Mouse (Mus musculus) neural tube, embryonic 13.5 days (tissue): ENCODE data around the gene Cerkl. TPM values are rescaled to one million over a fixed set of nuclear protein-coding genes. Genes with fewer than 3 reads are reported as not detected.

Source experiments
- ATAC-seq: fragments of 200-750 bp; cut with Nextera tagmentation; 2 replicates; pipeline ENCODE4 v1.8.0; 2017; ENCODE audit warnings: low read depth, mild to moderate bottlenecking, moderate TSS enrichment, moderate library complexity
- H3K27ac ChIP-seq: fragments of 300-500 bp; sonication (generic); replicated peaks from 2 replicates; pipeline ENCODE4 v1.5.1; 2015; ENCODE audit warnings: moderate library complexity, mild to moderate bottlenecking, inconsistent platforms
- H3K27me3 ChIP-seq: fragments of 300-500 bp; sonication (generic); 2 replicates; pipeline ENCODE4 v1.6.1; 2015; ENCODE audit warnings: mild to moderate bottlenecking, inconsistent platforms
- H3K36me3 ChIP-seq: fragments of 300-500 bp; sonication (generic); 2 replicates; pipeline ENCODE4 v1.6.1; 2015; ENCODE audit warnings: mild to moderate bottlenecking, inconsistent platforms
- H3K4me1 ChIP-seq: fragments of 300-500 bp; sonication (generic); replicated peaks from 2 replicates; pipeline ENCODE4 v1.6.1; 2015; ENCODE audit warnings: inconsistent platforms
- H3K4me2 ChIP-seq: fragments of 300-500 bp; sonication (generic); 2 replicates; pipeline ENCODE4 v1.6.1; 2015; ENCODE audit warnings: inconsistent platforms, mild to moderate bottlenecking, moderate library complexity
- H3K4me3 ChIP-seq: fragments of 300-500 bp; sonication (generic); 2 replicates; pipeline ENCODE4 v1.5.1; 2015; ENCODE audit warnings: mild to moderate bottlenecking, inconsistent platforms
- H3K9ac ChIP-seq: fragments of 300-500 bp; sonication (generic); 2 replicates; pipeline ENCODE4 v1.6.1; 2015; ENCODE audit warnings: moderate library complexity, mild to moderate bottlenecking, inconsistent platforms
- H3K9me3 ChIP-seq: fragments of 300-500 bp; sonication (generic); 2 replicates; pipeline ENCODE4 v1.6.1; 2016; ENCODE audit warnings: inconsistent platforms
- WGBS: fragments of 180-500 bp; shearing (Covaris S2); methylation state at CpG from one replicate; pipeline ENCODE4 v1.1.7; 2015; 5-methylcytosine and 5-hydroxymethylcytosine counted together
- polyA plus RNA-seq: library from polyadenylated mRNA; unstranded; fragments of >200 nt; fragmentation: Nextera tagmentation; extraction: Ambion mirVana; gene quantifications from 2 replicates; pipeline ENCODE4 v1.2.1, GENCODE M21; 2015

Gene Cerkl
- polyA plus RNA-seq, 1 experiment from 2014 or later = 2.3 TPM

DNA sequence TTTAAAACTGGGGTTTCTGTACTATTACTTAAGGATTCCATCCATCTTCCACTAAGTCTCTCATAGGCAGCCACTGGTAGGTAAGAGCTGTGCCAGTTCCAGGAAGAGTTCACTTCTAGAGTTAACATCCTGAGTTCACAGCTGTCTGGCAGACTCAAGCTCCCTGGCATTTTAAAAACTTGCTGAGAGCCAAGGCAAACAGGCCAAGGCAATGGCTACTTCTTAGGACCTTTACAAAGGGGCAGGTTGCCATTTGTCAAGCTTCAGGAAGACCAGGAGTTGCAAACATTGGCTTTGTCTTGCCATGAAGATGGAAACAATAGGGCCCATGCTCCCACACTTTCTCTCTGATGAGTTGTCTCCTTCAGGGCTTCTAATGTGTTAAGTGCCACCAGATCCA is 26.5 kb downstream of the Cerkl start:
- Histone ChIP-seq H3K9me3 (0 out of 2 replicates have a peak, but pooled peaks cover 3% of the 10 kb centered on the region), H3K4me3 (no peak overlapping the region), H3K27me3 (peaks cover 32% of the 10 kb centered on the region), H3K36me3 (no peaks in the 10 kb centered on the region), H3K27ac (no peak overlapping the region), H3K4me2 (no peak overlapping the region), H3K9ac (no peak overlapping the region), H3K4me1 (peaks cover 14% of the 10 kb centered on the region)
- no peak for ATAC-seq

DNA sequence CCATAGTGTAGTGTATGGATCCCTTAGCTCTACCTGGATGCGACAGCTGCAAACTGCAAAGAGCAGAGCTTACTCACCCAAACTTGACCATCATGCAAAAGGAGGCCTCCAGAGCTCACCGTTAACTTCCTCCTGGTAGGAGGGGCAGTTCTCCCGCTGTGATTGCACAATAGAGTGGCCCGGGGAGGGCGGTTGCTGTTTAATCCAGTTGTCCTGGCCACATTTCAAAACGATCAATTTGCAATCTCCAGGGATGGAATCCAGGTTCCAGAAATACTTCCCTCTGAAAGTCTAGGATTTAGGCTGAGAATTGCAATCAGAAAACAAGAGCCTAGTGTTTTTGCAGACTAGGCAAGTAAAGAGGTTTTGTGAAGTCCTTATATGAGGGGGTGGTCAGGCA is 26.9 kb downstream of the Cerkl start:
- H3K9me3 ChIP-seq = 0 out of 2 replicates have a peak, but pooled peaks cover 3% of the 10 kb centered on the region
- H3K4me1 ChIP-seq = peaks cover 14% of the 10 kb centered on the region
- H3K36me3 ChIP-seq = no peaks in the 10 kb centered on the region
- H3K27me3 ChIP-seq = peaks cover 32% of the 10 kb centered on the region
- no peak overlapping the region for H3K9ac ChIP-seq
- H3K4me3 ChIP-seq = no peak overlapping the region
- no peak for ATAC-seq
- no peak overlapping the region for H3K27ac ChIP-seq
- 1% methylated on average over 6 of the region's 6 CpGs for WGBS
- no peak overlapping the region for H3K4me2 ChIP-seq

DNA sequence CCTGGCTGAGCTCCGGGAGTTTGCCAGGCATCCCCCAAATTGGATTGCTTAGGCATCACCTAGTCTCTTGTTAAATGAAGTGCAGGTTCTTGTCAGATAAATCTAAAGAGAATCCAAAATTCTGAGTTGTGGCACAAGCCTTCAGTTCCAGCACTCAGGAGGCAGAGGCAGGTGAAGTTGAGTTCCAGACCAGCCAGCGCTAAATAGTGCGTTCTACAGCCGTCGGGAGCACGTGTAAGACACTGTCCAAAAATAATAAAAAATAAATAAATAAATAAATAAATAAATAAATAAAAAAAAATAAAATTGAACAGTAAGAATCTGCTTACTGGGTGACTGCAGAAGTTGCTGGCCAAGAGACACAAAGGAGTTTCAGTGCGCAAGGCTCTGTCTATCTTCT is 27.5 kb downstream of the Cerkl start:
- Histone ChIP-seq H3K4me3 (peak overlapping the region; percentile 43), H3K4me1 (peaks cover 14% of the 10 kb centered on the region), H3K9me3 (0 out of 2 replicates have a peak, but pooled peaks cover 3% of the 10 kb centered on the region), H3K4me2 (peak overlapping the region; percentile 77), H3K36me3 (no peaks in the 10 kb centered on the region), H3K27me3 (peaks cover 32% of the 10 kb centered on the region), H3K9ac (peak overlapping the region; percentile 68; the same call in 1 of the 2 replicates), H3K27ac (no peak overlapping the region)
- WGBS = 14% methylated on average over 7 of the region's 7 CpGs
- ATAC-seq = no peak; the same call in 1 of the 2 replicates

DNA sequence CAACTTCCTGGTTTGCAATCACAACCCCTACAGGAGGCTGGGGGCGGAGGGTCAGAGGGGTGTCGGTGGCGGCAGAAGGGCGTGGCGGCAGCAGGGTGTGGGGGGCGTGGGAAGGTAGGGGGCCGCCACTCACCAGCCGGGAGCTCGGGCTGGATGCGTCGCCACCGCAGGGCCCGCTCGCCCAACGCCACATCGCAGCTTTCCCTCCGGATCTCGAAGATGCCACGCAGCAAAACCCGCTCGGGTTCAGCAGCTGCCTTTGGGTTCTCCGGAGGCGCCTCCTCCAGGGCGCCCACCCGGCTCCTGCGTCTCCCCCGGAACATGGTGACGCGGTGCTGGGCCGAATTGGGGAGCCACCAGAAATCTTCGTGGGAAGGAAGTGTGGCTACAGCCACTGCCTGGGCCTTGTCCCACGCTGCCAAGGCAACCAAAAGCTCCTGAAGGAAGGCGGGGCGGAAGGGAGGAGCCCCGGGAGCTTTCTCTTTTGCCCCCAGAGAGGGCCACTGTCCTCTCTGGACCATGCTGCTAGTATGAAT is 27.9 kb downstream of the Cerkl start:
- WGBS = under 1% methylated on average over 35 of the region's 35 CpGs
- Histone ChIP-seq H3K4me1 (peaks cover 14% of the 10 kb centered on the region), H3K4me2 (peak overlapping the region; percentile 77), H3K4me3 (peak overlapping the region; percentile 43), H3K27me3 (peaks cover 32% of the 10 kb centered on the region), H3K27ac (no peak overlapping the region), H3K36me3 (no peaks in the 10 kb centered on the region), H3K9ac (peak overlapping the region; percentile 68), H3K9me3 (0 out of 2 replicates have a peak, but pooled peaks cover 3% of the 10 kb centered on the region)
- 0 out of 2 replicates have a peak, but pooled peaks have one; percentile 47 for ATAC-seq

DNA sequence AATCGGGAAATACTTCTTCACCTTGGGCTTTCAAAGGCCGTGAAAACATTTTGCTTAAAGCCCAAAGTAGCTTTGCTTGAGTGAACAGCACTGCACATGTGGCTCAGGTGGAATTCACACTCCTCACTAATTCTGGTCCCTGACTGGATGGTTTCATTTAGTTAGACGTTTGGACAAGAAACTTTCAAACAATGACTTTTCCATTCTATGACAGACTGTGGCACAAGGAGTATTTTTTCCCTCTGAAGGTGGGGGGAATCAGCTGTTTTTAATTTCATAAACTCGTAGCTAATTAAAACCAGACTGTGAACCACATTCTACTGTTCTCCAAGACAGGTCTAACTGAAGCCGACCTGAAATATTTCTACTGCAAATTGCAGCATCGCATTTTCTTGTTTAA is 28.6 kb downstream of the Cerkl start:
- H3K9ac ChIP-seq = no peak overlapping the region
- ATAC-seq = no peak
- peaks cover 14% of the 10 kb centered on the region for H3K4me1 ChIP-seq
- no peak overlapping the region for H3K4me3 ChIP-seq
- H3K36me3 ChIP-seq = no peaks in the 10 kb centered on the region
- 0 out of 2 replicates have a peak, but pooled peaks cover 3% of the 10 kb centered on the region for H3K9me3 ChIP-seq
- WGBS = 24% methylated on average over 6 of the region's 6 CpGs
- peaks cover 32% of the 10 kb centered on the region for H3K27me3 ChIP-seq
- H3K4me2 ChIP-seq = peak overlapping the region; percentile 77; the same call in 1 of the 2 replicates
- no peak overlapping the region for H3K27ac ChIP-seq

DNA sequence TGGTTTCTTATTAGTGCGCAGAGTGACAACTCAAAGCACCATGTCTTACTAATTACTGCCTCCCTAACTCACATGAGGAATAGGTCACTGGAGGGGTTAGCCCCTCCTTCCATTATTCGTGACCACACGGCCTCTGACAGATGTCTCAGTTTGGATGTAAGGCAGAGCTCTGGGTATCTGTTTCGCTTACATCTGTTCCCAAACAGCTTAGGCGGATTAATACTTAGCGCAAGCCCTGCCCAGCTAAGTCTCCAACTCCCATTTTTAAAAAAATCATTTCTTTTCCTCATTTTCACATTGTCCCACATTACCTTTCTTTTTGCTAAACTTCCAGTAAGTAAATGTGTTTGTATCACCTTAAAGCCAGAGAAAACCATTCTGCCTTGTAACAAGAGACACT is 34.9 kb downstream of the Cerkl start:
- Histone ChIP-seq H3K4me3 (no peak overlapping the region), H3K4me1 (no peaks in the 10 kb centered on the region), H3K4me2 (no peak overlapping the region), H3K27me3 (0 out of 2 replicates have a peak, but pooled peaks cover 3% of the 10 kb centered on the region), H3K27ac (no peak overlapping the region), H3K36me3 (no peaks in the 10 kb centered on the region), H3K9ac (no peak overlapping the region), H3K9me3 (no peaks in the 10 kb centered on the region)
- WGBS = 52% methylated on average over 6 of the region's 6 CpGs
- no peak for ATAC-seq

DNA sequence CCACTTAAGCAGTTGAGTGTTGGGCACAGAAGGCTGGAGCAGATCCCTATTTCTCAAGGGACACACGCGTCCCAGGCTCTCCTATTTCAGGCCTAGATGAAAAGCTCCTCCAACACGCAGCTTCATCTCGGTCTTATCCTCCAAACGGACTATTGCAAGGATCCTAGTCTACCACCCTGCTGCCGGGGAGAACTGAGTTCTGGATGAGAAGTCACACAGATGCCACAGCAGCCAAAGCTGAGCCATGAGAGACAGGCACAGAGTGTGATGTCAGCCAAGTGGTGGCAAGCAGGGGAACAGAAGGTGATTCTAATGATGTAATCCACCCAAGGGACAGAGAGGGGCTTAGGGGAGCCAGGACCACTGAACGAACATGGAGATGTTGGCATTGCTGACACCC is 42.1 kb downstream of the Cerkl start:
- no peak for ATAC-seq
- H3K36me3 ChIP-seq = no peaks in the 10 kb centered on the region
- H3K4me2 ChIP-seq = no peak overlapping the region
- no peak overlapping the region for H3K9ac ChIP-seq
- no peaks in the 10 kb centered on the region for H3K27me3 ChIP-seq
- H3K27ac ChIP-seq = no peak overlapping the region; the same call in 1 of the 2 replicates
- no peaks in the 10 kb centered on the region for H3K4me1 ChIP-seq
- no peak overlapping the region for H3K4me3 ChIP-seq
- H3K9me3 ChIP-seq = no peaks in the 10 kb centered on the region
- WGBS = 83% methylated on average over 7 of the region's 7 CpGs

DNA sequence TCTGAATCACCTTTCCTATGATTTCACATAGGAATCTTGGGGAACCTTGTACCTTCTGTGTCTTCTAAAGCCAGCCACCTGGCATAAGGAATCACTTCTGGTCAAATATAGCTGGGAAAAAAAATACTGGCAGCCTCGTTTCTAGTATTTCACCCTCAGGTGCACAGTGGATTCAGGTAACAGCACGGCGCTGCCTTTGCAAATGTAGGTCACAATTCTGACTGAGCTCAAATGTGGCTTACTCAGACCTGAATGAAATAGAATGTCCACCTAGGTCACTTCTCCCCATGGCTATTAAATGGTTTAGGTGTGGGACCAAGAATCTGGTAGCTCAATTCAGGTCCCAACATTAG is 45.7 kb downstream of the Cerkl start:
- Histone ChIP-seq H3K27ac (no peak overlapping the region), H3K36me3 (no peaks in the 10 kb centered on the region), H3K27me3 (no peaks in the 10 kb centered on the region), H3K4me3 (no peak overlapping the region), H3K4me2 (no peak overlapping the region), H3K9me3 (no peaks in the 10 kb centered on the region), H3K9ac (no peak overlapping the region), H3K4me1 (no peaks in the 10 kb centered on the region)
- no peak for ATAC-seq
- 86% methylated on average over 3 of the region's 3 CpGs for WGBS

DNA sequence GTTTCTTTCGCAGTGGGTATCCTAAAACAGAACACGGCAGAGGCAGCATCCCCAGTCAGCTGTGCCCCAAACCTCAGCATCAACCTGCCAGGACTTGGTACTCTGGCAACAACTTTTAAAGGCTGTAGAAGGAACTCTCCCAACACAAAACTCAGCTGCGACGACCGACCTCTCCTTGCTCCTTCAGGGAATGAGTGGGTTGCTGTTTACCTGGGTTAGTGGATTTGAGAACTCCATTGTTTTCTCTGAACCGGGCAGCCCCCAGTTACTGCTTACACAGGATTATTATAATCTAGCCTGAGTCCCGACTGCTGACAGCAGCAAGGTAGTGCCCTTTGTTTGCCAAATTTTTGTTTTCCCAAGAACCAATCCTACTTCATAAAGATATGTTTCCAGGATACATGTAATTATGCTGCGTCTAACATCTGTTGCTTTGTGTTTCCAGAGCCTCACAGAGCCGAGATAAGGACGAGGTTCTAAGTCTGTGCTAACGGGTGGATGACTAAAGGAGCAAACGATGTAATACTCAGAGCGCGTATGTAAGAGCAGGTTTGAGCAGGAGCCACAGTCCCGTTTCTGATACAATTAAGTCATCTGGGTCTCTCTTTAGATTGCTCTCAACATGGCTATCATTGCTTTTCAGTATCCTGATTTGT is 46.2 kb downstream of the Cerkl start:
- Histone ChIP-seq H3K4me1 (no peaks in the 10 kb centered on the region), H3K4me2 (no peak overlapping the region), H3K27ac (no peak overlapping the region), H3K4me3 (no peak overlapping the region), H3K27me3 (no peaks in the 10 kb centered on the region), H3K9ac (no peak overlapping the region), H3K36me3 (no peaks in the 10 kb centered on the region), H3K9me3 (no peaks in the 10 kb centered on the region)
- WGBS = 77% methylated on average over 15 of the region's 15 CpGs
- ATAC-seq = no peak

DNA sequence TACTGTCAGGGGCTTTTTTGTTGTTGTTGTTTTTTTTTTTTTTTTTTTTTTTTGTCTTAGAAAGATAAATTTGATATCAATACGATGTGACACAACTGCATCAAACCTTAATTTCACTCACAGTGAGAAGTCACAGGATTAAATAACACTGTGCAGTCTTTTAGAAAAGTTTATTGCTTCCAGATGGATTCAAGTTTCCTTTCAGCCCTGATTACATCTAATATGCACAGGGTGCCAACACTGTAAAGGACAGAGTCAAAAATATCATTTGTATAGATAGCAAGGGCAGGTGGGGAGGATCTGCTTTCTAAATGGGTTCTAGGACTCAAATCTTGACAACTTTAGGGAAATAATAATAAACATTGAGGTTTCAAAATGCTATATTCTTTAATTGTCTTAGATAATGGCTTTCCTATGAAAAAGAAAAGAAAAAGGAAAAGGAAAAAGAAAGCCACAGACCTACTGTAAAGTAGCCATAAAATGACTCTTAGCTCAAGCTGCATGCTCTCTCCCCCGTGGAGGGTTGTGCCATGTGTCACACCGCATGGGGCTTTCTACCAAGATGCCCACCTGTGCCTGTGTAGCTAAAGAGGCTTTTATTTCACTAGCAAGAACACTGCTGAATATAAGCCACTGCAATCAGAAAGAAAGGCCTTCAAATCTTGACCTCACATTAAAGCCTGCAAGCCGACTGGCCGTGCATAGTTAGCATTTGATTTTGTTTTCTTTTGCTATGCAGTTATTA is 50.8 kb downstream of the Cerkl start:
- Histone ChIP-seq H3K9me3 (no peaks in the 10 kb centered on the region), H3K36me3 (no peaks in the 10 kb centered on the region), H3K27ac (no peak overlapping the region), H3K9ac (no peak overlapping the region), H3K4me1 (no peaks in the 10 kb centered on the region), H3K4me2 (no peak overlapping the region), H3K27me3 (no peaks in the 10 kb centered on the region), H3K4me3 (no peak overlapping the region)
- WGBS = 68% methylated on average over 5 of the region's 5 CpGs
- ATAC-seq = no peak

DNA sequence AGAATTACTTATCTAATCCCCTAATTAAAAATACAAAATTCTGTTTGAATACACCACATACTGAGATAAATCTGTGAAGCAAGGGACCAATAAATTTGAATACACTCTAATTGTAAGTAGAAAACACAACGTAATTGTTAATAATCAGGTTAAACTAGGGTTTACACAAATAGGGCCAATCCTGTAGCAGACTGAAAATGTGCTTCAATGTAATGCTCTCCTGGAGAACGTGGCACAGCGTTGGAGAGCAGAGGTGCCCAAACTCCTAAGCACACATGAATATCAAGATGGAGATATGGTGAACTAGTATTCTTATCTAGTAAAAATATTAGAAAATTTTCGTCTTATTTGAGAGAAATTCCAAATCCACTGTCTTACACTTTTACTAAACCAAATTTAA is 56.5 kb downstream of the Cerkl start:
- H3K27me3 ChIP-seq = no peaks in the 10 kb centered on the region
- no peaks in the 10 kb centered on the region for H3K9me3 ChIP-seq
- H3K4me1 ChIP-seq = peaks cover 13% of the 10 kb centered on the region
- 63% methylated on average over 4 of the region's 4 CpGs for whole genome bisulfite sequencing
- H3K4me2 ChIP-seq = no peak overlapping the region
- H3K9ac ChIP-seq = no peak overlapping the region
- H3K4me3 ChIP-seq = no peak overlapping the region
- peak overlapping the region; percentile 61; the same call in 1 of the 2 replicates for H3K27ac ChIP-seq
- H3K36me3 ChIP-seq = no peaks in the 10 kb centered on the region
- ATAC-seq = no peak

DNA sequence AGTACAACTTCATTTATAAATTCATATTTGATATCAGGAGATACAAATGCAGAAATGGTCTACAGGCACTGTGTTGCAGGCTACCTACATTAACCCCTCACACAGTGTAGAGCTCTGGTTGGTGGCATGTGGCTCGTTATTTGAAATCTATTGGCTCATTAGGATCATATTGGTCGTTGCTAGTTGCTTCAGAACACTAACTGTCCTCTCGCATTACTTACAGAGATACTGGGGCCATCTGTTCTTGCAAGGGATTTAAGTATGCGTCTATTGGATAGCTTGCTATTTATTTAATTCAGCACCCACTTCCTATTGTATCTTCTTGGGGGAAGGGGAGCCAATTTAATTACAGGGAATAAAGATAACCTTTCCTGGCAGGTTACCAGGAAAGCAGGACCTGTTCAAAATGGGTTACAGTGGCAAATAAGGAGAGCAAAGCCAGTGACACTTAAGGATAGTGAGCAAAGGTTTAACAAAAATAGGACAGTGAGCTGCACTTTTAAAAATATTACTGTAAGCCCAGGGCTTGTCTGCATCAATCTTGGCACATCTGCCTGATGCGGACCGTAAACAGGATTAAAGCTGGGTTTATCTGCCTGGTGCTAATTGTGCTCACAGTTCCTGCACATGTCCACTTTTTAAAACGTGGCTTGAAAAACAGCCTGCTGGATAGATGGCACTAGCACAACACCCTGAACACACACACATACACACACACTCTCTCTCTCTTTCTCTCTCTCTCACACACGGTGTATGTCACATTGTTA is 57.2 kb downstream of the Cerkl start:
- ATAC-seq = peak; percentile 56
- Histone ChIP-seq H3K4me3 (no peak overlapping the region), H3K9ac (no peak overlapping the region), H3K4me2 (no peak overlapping the region), H3K4me1 (peaks cover 13% of the 10 kb centered on the region), H3K36me3 (no peaks in the 10 kb centered on the region), H3K27me3 (no peaks in the 10 kb centered on the region), H3K27ac (peak overlapping the region; percentile 61), H3K9me3 (no peaks in the 10 kb centered on the region)
- 30% methylated on average over 8 of the region's 8 CpGs for WGBS
